Mouse (Mus musculus): ENCODE data around the gene Trpv3.

The Trpv3 gene

GRCm38 (mm10) chr11:73267267-73267666 lies at the start of gene Trpv3:
Trpv3 (plus strand) TSS chr11:73267388.
- DNase-seq (ENCODE audit: low spot score), result no peak

- no peak for DNase-seq (ENCODE audit: low spot score)
Measured at GRCm38 (mm10) chr11:73219671-73220070, 47.5 kb upstream of the Trpv3 start.

GRCm38 (mm10) chr11:73220651-73221050 lies 46.5 kb upstream of the Trpv3 start:
- no peak for DNase-seq (ENCODE audit: low spot score)

GRCm38 (mm10) chr11:73222846-73223245 lies 44.3 kb upstream of the Trpv3 start:
- DNase-seq (ENCODE audit: low spot score), result no peak

- no peak for DNase-seq (ENCODE audit: low spot score)
Measured at GRCm38 (mm10) chr11:73223966-73224365, 43.2 kb upstream of the Trpv3 start.

GRCm38 (mm10) chr11:73225856-73226255 lies 41.3 kb upstream of the Trpv3 start:
- no peak for DNase-seq (ENCODE audit: low spot score)

GRCm38 (mm10) chr11:73228881-73229280 lies 38.3 kb upstream of the Trpv3 start:
- DNase-seq (ENCODE audit: low spot score), result no peak

GRCm38 (mm10) chr11:73230081-73230480 lies 37.1 kb upstream of the Trpv3 start:
- no peak for DNase-seq (ENCODE audit: low spot score)

- DNase-seq (ENCODE audit: low spot score), result no peak
Measured at GRCm38 (mm10) chr11:73232513-73232912, 34.7 kb upstream of the Trpv3 start.

GRCm38 (mm10) chr11:73233992-73234391 lies 33.2 kb upstream of the Trpv3 start, which contains the start of gene Trpv1:
Trpv1 (plus strand) TSS chr11:73234292.
- no peak for DNase-seq (ENCODE audit: low spot score)

- DNase-seq (ENCODE audit: low spot score), result no peak
Measured at GRCm38 (mm10) chr11:73235990-73236701, 31.0 kb upstream of the Trpv3 start.

- DNase-seq (ENCODE audit: low spot score), result no peak
Measured at GRCm38 (mm10) chr11:73236731-73237130, 30.5 kb upstream of the Trpv3 start.

- DNase-seq (ENCODE audit: low spot score), result no peak
Measured at GRCm38 (mm10) chr11:73242199-73242598, 25.0 kb upstream of the Trpv3 start.

- DNase-seq (ENCODE audit: low spot score), result no peak
Measured at GRCm38 (mm10) chr11:73242777-73243176, 24.4 kb upstream of the Trpv3 start.

GRCm38 (mm10) chr11:73257362-73257945 lies 9.7 kb upstream of the Trpv3 start:
- DNase-seq (ENCODE audit: low spot score), result no peak

GRCm38 (mm10) chr11:73258664-73259063 lies 8.5 kb upstream of the Trpv3 start:
- DNase-seq (ENCODE audit: low spot score), result no peak

- no peak for DNase-seq (ENCODE audit: low spot score)
Measured at GRCm38 (mm10) chr11:73260457-73260856, 6.7 kb upstream of the Trpv3 start.

- DNase-seq (ENCODE audit: low spot score), result no peak
Measured at GRCm38 (mm10) chr11:73261385-73261784, 5.8 kb upstream of the Trpv3 start.

GRCm38 (mm10) chr11:73274821-73275220 lies 7.6 kb downstream of the Trpv3 start:
- no peak for DNase-seq (ENCODE audit: low spot score)

- DNase-seq (ENCODE audit: low spot score), result no peak
Measured at GRCm38 (mm10) chr11:73280710-73281109, 13.5 kb downstream of the Trpv3 start.

- peak; percentile 45 for DNase-seq (ENCODE audit: low spot score)
Measured at GRCm38 (mm10) chr11:73281528-73282027, 14.4 kb downstream of the Trpv3 start.

GRCm38 (mm10) chr11:73283369-73283768 lies 16.2 kb downstream of the Trpv3 start:
- DNase-seq (ENCODE audit: low spot score), result no peak

GRCm38 (mm10) chr11:73283926-73284325 lies 16.7 kb downstream of the Trpv3 start:
- DNase-seq (ENCODE audit: low spot score), result no peak

GRCm38 (mm10) chr11:73284351-73284750 lies 17.2 kb downstream of the Trpv3 start:
- DNase-seq (ENCODE audit: low spot score), result no peak
